Mouse (Mus musculus) neutrophil, adult 5-6 weeks (primary cell): ENCODE results near the gene Apc2. TPM values are rescaled to one million over a fixed set of nuclear protein-coding genes. Genes with fewer than 3 reads are reported as not detected.
A peak's percentile ranks its signal among the peaks of the same experiment; 100 is the strongest.

Experiments
- ATAC-seq: fragments of 151-379, 151-347 bp; 2 replicates; pipeline ENCODE4 v1.8.0; 2017; ENCODE audit warnings: mild to moderate bottlenecking, moderate TSS enrichment; ENCODE audit not compliant: insufficient number of reproducible peaks, poor library complexity, low FRiP score, severe bottlenecking; ENCODE audit errors: extremely low read depth
- total RNA-seq: library from RNA; stranded (forward); fragments of 200-1000 nt; gene quantifications from 2 replicates; pipeline ENCODE4 v1.2.3, GENCODE M21; 2017

The Apc2 gene
- total RNA-seq, 1 experiment from 2014 or later = 0.23 TPM

DNA sequence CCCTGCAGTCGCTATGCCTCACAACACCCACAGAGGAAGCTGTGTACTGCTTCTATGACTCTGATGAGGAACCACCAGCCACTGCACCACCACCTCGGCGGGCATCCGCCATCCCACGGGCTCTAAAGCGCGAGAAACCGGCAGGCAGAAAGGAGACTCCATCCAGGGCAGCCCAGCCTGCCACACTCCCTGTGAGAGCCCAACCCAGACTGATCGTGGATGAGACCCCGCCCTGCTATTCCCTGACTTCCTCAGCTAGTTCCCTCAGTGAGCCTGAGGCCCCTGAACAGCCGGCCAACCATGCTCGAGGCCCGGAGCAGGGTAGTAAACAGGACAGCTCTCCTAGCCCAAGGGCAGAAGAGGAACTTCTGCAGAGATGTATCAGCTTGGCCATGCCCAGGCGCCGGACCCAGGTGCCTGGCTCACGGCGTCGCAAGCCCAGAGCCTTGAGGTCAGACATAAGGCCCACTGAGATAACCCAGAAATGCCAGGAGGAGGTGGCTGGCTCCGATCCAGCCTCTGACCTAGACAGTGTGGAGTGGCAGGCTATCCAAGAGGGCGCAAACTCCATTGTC lies 17.9 kb downstream of the Apc2 start:
- peak; percentile 60 for ATAC-seq

DNA sequence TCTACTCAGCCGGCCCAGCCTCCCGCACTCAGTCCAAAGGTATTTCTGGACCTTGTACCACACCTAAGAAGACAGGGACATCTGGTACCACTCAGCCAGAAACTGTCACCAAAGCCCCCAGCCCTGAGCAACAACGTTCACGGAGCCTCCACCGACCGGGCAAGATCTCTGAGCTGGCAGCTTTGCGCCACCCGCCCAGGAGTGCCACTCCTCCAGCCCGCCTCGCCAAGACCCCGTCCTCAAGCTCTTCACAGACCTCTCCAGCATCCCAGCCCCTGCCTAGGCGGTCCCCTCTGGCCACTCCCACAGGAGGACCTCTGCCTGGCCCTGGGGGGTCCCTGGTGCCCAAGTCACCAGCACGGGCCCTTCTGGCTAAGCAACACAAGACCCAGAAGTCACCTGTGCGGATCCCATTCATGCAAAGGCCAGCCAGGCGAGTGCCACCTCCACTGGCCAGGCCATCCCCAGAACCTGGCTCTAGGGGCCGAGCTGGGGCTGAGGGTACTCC lies 18.8 kb downstream of the Apc2 start:
- ATAC-seq = no peak

DNA sequence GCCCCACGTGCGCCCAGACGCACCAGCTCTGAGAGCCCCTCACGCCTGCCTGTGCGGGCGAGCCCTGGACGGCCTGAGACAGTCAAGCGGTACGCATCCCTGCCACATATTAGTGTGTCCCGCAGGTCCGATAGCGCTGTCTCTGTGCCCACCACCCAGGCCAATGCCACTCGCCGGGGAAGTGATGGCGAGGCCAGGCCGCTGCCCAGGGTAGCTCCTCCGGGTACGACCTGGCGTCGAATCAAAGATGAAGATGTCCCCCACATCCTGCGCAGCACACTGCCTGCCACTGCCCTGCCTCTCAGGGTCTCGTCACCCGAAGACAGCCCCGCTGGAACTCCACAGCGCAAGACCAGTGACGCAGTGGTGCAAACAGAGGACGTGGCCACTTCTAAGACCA lies 19.5 kb downstream of the Apc2 start:
- no peak for ATAC-seq

DNA sequence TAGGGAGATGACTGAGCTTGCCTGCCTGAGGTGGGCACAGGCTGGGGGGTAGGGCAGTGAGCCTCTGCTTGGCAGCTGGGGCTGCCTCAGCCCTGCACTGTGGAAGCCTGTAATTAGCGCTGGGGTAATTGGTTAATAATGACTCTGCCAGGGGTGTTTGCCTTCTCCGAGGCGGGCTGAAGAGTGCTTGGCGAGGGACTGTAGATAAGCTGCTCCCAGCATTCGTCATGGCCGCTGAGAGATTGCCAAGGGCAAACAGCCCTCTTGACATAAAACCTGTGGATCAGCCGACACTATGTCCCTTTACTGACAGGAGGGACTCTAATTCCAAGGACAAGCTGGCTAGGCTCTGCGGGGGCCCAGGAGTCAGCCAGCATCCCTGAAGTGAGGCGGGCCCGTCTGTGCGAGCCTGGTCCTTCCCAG lies 20.6 kb downstream of the Apc2 start:
- ATAC-seq = no peak

DNA sequence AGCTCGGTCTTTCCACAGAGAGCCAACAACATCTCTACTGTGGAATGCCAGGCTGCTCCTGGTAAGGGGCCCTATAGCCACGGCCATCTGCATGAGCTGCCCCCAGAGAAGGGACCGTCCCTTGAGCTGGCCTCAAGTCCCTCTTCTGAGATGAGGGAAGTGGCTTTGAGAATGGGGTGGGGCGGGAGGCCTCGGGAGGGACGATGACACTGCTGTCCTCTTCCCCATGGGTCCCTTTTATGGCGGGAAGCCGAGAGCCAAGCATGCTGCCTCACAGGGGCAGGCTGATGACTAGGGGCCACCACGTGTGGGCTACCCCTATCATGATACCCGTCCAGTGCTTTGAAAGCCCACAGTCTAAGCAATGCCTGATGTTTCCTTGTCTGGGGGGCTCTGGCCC lies 21.2 kb downstream of the Apc2 start:
- no peak for ATAC-seq

DNA sequence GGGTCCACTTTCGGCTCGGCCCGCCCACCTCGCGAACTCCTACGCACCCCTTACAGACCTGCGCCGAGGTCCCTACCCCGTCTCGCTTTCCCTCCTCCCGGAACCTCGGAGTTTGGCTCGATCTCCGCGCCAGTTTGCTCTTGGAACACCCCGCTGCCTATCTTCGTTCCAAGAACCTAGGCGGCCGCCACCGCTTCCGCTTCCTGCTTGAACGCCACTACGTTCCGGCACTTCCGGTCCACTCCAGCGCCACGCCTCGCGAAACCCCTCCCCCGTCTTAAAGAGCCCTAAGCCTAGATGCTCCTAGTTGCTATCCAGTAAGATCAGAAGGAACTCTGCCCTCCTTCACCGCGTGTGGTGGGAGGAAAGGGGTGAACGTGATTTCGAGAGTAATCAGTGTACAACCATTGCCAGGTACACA lies 24.6 kb downstream of the Apc2 start, which contains the start of gene 2310011J03Rik:
Gene 2310011J03Rik, minus strand, starts transcription at position 198 of the 421 bp plus-strand sequence.
- ATAC-seq = peak; percentile 79

DNA sequence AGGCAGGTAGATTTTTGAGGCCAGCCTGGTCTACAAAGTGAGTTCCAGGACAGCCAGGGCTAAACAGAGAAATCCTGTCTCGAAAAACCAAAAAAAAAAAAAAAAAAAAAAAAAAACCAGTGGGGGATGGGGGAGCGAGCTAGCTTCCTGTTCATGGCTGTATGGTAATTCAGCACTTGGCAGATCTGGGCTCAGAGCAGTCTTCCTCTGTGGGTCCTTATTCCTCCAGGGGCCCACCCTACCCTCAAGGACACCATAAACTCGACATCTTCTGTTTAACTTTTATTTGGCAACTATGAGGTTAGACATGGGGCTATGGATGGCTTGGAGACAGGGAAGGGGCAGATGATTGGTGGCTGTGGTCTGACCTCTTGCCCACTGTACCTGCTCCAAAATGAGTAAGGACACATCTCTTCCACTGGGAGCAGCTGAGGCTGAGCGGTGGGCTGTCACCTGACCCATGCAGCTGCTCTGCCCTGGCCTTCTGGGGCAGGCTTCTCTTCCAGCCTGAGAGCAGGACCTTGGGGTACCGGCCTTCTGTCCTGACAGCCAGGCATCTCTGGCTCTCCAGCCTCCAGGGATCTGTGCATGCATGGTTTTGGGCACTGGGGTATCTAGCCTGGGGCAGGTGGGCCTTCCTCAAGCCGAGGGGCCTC lies 25.4 kb downstream of the Apc2 start:
- ATAC-seq = no peak

DNA sequence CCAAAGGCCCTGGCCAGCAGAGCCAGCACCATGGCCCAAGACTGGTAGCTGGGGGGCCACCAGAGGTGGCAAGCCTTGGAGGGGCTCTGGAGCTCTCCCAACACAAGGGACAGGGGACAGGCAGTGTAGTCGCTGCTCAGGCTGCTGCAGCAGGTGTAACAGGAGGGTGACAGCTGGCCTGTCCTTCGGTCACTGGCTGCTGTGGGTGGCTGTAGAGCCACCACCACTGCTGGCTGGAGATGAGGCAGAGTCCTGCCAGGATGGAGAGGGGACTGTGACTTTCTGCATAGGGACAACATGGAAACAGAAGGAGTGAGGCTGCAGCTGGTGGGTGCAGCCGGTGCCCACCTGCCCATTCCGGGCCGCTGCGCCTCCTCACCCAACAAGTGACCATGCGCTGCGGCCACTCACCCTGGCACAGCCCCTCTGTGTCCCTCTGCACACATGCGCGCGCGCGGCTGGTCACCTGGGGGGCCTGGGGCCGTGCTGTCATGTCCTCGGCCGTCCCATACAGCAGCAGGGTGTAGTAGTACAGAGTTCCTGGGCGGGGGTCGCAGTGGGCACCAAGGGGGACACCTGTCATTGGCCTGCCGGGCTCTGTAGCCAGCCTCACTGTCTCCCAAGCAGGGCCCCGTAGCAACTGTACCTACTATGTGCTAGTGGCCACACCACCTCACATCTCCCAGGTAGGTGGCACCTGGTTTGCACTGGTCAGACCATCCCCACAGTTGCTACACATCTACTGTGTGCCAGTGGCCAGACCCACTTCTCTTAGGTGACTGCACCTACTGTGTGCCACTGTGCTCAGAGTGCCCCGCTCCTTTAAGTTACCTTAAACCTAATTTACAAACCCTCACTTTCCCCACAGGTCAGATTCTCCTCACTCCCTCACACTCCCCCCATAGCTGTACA lies 26.1 kb downstream of the Apc2 start:
- no peak for ATAC-seq

DNA sequence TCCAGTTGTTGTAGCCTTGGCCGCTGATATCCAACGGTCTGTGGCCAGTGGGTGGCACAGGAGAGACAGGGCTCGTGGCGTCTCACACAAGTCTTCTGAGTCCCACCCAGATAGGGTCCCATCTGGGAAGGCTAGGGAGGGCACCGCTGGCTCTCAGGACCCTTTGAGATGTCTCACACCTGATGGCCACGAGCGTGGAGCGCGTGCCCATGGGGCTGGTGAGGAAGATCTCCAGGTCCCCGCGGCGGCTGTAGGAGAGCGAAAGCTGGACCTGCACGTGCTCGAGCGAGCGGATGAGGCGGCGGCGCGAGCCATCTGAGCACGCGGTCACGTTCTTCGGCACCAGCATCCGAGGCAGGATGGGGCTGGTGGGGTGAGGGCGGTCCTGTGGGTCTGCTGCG lies 27.0 kb downstream of the Apc2 start:
- ATAC-seq = no peak

DNA sequence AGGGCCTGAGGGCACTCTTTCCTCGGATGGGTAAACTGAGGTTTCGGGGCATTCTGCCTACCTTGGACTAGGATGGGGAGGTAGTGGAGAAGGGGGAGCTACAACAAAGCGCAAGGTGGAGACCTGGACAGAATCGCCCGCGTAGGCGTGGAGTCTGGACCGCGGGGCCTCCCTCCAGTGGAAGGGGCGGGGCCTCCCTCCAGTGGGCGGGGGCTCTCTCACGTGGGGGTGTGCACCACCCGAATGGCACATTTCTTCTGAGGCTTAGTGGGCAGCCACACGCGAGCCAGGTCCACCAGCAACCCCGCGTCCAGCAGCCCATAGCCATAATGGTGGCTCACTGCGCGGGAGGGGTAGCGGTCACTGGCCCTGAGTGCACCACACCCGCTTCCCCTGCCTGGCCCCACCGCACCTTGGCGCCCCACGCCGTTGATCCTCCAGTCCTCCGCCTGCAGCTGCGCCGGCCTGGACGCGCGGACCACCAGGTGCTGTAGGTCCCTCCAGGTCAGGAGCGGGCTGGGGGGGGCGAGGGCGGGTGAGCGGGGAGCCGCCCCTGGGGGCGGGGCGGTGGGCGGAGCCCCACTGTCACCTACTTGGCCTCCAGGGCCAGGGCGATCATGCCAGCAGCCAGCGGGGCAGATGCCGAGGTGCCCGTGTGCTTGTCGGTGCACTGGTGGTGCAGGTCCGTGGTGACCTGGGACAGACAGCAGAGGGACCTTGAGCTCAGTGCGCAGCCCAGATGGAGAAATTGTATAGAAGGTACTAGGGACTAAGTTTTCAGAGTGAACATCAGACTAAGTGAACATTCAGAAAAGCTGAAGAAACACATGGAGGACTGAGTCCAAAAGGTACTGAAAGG lies 27.7 kb downstream of the Apc2 start:
- peak; percentile 21; the same call in 1 of the 2 replicates for ATAC-seq

DNA sequence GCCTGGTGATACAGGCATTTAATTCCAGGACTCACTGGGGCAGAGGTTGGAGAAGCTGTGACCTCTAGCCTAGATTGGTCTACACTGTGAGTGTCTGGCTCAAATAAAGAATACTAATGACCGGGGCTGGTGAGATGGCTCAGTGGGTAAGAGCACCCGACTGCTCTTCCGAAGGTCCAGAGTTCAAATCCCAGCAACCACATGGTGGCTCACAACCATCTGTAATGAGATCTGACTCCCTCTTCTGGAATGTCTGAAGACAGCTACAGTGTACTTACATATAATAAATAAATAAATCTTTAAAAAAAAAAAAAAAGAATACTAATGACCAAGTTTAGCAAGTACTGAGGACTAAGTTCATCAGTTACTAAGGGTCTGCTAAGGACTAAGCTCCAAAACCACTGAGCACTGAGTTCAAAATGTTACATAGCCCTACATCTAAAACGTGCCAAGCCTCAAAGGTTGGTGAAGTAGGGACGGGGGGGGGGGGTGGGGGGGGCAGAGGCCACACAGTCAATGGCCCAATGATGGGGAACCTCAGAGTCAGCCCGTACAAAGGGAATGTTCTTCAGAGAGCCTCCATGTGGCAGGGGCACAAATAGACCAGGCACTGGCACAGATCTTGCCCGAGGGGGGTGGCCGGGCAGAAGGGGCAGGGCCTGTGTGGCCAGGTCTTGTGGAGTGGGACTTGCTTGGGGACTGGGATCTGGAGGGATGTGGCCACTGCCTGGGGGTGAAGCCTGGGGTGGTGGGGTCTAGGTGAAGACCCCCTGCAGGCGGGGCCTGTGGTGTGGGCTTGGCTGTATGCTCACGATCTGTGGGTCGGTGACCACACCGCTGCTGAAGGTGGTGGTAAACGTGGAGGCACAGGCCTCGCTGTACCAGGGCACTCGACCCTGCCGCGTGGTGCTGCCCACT lies 28.6 kb downstream of the Apc2 start:
- no peak for ATAC-seq

DNA sequence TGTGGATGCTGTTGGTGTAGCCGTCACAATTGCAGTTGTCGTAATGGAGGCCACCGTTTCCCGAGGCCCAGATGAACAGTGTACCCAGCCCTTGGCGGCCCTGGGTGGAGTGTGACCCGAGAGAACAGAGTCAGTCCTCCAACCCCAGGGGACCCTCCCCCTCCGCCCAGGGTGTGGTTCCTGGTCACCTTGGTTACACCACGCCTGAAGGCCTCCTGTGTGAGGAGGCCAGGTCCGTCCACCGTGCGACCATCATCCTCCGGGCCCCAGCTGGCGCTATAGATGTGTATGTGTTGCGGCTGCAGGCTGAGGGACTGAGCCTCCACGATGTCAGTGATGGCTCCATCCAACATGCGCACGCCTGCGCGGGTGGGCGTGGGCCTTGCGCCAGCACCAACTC lies 29.3 kb downstream of the Apc2 start:
- ATAC-seq = no peak

DNA sequence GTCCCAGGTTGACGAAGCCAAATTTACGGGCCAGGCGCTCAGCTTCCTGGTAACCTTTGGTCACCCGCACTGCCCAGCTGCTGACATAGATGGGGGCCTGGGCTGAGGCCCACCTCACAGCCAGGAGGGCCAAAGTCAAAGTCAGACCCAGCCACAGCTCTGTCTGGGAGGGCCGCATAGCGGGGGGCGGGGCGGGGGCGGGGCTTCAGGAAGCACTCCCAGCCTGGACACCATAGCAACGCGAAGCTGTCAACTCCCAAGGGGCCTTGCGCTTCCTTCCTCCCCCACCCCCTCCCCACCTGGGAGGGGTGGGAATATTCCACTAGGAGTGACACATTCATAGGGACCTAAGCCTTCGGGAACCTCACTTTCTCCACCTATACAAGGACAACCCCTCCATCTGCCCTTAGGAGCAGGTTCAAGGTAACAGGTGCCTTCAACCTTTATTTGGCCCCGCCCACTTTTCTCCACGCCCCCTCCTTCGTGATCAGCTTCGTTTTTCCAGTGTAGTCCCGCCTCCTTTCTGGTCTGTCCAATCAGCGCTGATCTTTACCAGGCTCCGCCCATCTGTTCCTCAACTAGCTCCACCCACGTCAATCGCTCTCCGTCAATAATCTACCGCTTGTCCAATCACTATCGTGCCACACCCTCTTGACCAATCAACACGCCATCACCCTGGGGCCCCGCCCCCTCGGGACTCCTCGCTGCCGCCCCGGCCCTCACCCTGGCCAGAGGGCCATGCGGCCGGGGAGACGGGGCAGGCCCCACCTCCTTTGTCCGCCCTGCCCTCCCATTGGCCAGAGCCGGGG lies 33.7 kb downstream of the Apc2 start, which contains the start of the genes Pcsk4 and Reep6:
Gene Pcsk4, minus strand, starts transcription at position 226 of the 809 bp plus-strand sequence.
Gene Reep6, plus strand, starts transcription at position 681 of the 809 bp plus-strand sequence.
- peak; percentile 76 for ATAC-seq

DNA sequence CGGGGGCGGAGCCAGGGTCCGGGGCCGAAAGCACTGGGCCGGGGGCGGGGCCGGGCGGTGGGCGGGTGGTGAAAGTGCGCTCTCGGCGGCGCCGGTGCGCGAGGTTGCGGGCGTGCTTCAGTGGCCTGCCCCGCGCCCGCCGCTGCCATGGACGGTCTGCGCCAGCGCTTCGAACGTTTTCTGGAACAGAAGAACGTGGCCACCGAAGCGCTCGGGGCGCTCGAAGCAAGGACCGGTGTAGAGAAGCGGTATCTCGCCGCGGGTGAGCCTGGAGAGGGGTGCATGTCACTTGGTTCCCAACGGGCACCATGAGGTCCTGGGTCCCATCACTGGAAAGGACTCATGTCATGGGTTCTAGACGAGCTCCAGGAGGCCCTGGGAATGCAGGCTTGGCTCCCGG lies 34.3 kb downstream of the Apc2 start:
- ATAC-seq = no peak

DNA sequence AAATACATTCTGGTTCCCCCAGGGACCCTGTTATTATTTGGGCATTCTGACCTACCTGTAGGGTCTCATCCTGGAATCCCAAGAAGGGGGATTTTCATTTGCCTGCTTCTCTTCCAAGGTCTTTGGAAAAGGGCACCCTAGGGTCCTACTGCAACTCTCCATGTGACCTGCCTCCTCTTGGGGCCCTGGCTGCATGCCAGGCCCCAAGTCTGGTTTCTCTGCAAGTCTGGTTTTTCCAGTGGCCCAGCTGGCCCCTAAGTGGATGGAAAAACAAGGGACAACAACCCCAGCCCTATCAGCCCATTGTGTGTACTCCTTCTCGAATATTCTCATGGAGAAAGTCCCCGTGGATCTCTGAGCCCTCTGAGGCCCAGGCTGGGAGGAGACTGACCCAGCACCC lies 35.1 kb downstream of the Apc2 start:
- no peak for ATAC-seq

DNA sequence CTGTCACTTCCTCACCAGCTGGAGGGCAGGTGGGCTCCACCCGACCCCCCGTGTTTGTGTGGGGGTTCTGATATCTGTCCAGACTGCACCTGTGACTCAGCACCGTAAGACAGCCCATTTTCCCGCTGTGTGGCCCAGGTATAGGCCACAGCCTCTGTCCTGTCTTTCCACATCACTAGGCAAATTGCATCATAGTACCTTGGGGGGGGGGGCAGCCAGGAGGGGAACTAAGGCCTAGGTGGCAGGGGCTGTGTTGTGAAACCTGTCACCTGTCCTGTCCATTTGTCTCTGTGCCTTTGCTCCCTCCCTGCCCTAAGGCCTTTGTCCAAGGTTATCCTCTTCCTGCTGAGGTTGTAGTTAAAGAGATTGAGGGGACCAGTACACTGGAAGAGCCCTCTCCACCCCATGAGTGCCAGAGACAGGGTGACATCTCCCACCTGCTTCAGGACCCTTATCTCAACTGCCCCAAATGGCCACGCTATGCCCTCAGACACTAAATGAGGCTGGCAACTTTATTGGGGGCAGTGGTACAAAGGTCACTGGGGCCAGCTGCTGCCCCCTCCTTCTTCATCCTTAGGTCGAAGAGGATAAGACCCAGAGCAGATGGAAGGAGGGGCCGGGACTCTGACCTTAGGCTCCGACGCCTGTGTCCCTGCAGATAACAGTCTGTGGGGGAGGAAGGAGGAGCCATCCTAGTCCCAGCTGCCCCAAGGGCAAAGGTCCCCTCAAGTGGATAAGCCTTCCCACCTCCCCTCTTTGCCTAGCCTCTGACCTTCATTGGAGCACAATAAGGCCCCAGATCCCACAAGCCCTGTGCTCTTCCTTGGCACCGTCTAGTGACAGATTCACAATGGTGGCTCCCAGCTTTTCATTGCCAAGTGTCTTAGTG lies 36.1 kb downstream of the Apc2 start:
- no peak for ATAC-seq
